In the genomic region with DNA sequence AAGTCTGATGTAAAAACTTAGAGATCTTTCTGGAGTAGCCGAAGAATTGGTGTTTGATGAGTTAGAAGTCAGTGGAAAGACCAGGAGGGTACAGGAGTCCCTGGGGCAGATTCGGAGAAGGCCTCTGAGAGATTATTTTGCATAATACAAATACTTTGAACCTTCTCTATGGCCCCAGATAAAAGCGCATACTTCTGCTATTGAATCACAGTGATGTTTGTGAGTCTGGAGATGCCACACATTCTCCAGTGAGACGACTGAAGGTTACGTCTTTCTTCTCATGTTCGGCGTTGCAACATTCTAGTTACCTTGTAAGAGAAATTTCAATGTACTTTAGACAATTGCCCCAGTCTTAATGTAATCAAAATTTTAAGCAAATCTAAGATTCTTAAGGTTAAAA, we compare ENCODE assay signal across 16 mouse cellular contexts.
"Had no signal": no experiment of that assay in that cellular context is flagged by ENCODE, and none has a peak within 500 bp of the region (broad histone marks: within the 10 kb centered on the region; RNA-seq: fewer than 3 reads in every experiment).

No protein-coding gene starts in this region.

- H3K9me3 ChIP-seq: limb, embryonic 12.5 days; liver, embryonic 13.5 days; lung, embryonic 15.5 days; megakaryocyte, embryonic 14.5 days; midbrain, embryonic 12.5 days; stomach, embryonic 15.5 days had no signal

- H3K9ac ChIP-seq: limb, embryonic 12.5 days; liver, embryonic 13.5 days; liver, postnatal 0 days; lung, embryonic 15.5 days; midbrain, embryonic 12.5 days; stomach, embryonic 15.5 days had no signal

- H3K27ac ChIP-seq: kidney, postnatal 0 days; limb, embryonic 12.5 days; liver, embryonic 13.5 days; lung, embryonic 15.5 days; macrophage; midbrain, embryonic 12.5 days; stomach, embryonic 15.5 days had no signal

- DNase-seq: kidney, postnatal 36 days; layer of hippocampus, adult 9-11 months; liver; liver, embryonic 13.5 days; liver, postnatal 0 days; lung, postnatal 14 days; right cerebral cortex, postnatal 14 days; thymus, adult 2 months; thymus, postnatal 25 days had no signal

- H3K27me3 ChIP-seq: limb, embryonic 12.5 days; liver, embryonic 13.5 days; lung, embryonic 15.5 days; megakaryocyte, embryonic 14.5 days; midbrain, embryonic 12.5 days; stomach, embryonic 15.5 days had no signal

- ATAC-seq: liver, postnatal 0 days had no signal

- H3K4me3 ChIP-seq: limb, embryonic 12.5 days; liver, embryonic 13.5 days; lung, embryonic 15.5 days; megakaryocyte, embryonic 14.5 days; midbrain, embryonic 12.5 days; stomach, embryonic 15.5 days had no signal

- H3K4me1 ChIP-seq: limb, embryonic 12.5 days; liver, embryonic 13.5 days; lung, embryonic 15.5 days; megakaryocyte, embryonic 14.5 days; midbrain, embryonic 12.5 days; stomach, embryonic 15.5 days had no signal

- H3K36me3 ChIP-seq: limb, embryonic 12.5 days; liver, embryonic 13.5 days; lung, embryonic 15.5 days; midbrain, embryonic 12.5 days; stomach, embryonic 15.5 days had no signal

- H3K4me2 ChIP-seq: limb, embryonic 12.5 days; liver, embryonic 13.5 days; lung, embryonic 15.5 days; midbrain, embryonic 12.5 days; stomach, embryonic 15.5 days had no signal
